Mouse (Mus musculus) brain, adult 2 months (tissue): ENCODE results near the gene Porcn.

Experiments
- DNase-seq: peaks from one replicate; pipeline ENCODE4 v3.0.0; 2011; ENCODE audit warnings: low read depth, low spot score

Gene Porcn

GRCm38 (mm10) chrX:8206694-8207197, 421 bp upstream of the Porcn start:
- no peak for DNase-seq

- peak; percentile 97 for DNase-seq
Measured at GRCm38 (mm10) chrX:8205551-8205950, 774 bp downstream of the Porcn start.

- peak; percentile 46 for DNase-seq
Measured at GRCm38 (mm10) chrX:8205088-8205487, 1.2 kb downstream of the Porcn start.

GRCm38 (mm10) chrX:8204076-8204475, 2.2 kb downstream of the Porcn start:
- DNase-seq = no peak

GRCm38 (mm10) chrX:8203105-8203504, 3.2 kb downstream of the Porcn start:
- no peak for DNase-seq

GRCm38 (mm10) chrX:8193419-8193723, 13.0 kb downstream of the Porcn start, which contains the start of gene Ebp:
TSS of gene Ebp (minus strand) at chrX:8193512.
- peak; percentile 83 for DNase-seq

- DNase-seq = peak; percentile 97
Measured at GRCm38 (mm10) chrX:8192640-8193418, 13.5 kb downstream of the Porcn start.

GRCm38 (mm10) chrX:8192126-8192639, 14.1 kb downstream of the Porcn start:
- DNase-seq = peak; percentile 34

GRCm38 (mm10) chrX:8182871-8183540, 23.3 kb downstream of the Porcn start:
- no peak for DNase-seq

GRCm38 (mm10) chrX:8179646-8180045, 26.7 kb downstream of the Porcn start:
- no peak for DNase-seq

- no peak for DNase-seq
Measured at GRCm38 (mm10) chrX:8178871-8179270, 27.5 kb downstream of the Porcn start.

GRCm38 (mm10) chrX:8175504-8176385, 30.6 kb downstream of the Porcn start, which contains the start of gene Tbc1d25:
TSS of gene Tbc1d25 (minus strand) at chrX:8176181.
- DNase-seq = peak; percentile 95

GRCm38 (mm10) chrX:8175169-8175503, 31.2 kb downstream of the Porcn start:
- DNase-seq = no peak

GRCm38 (mm10) chrX:8167716-8168647, 38.3 kb downstream of the Porcn start:
- DNase-seq = no peak

- DNase-seq = peak; percentile 75
Measured at GRCm38 (mm10) chrX:8164471-8164870, 41.9 kb downstream of the Porcn start.

- DNase-seq = peak; percentile 86
Measured at GRCm38 (mm10) chrX:8163076-8163475, 43.2 kb downstream of the Porcn start.

GRCm38 (mm10) chrX:8145153-8145991, 61.0 kb downstream of the Porcn start, which contains the start of gene Rbm3:
TSS of gene Rbm3 (minus strand) at chrX:8145880.
- peak; percentile 95 for DNase-seq
